Mouse (Mus musculus) gastrocnemius, postnatal 14 days (tissue): ENCODE measurements around the gene Abracl. TPM values are rescaled to one million over a fixed set of nuclear protein-coding genes. Genes with fewer than 3 reads are reported as not detected.

Experiments used
- total RNA-seq, 2 experiments: library from RNA; stranded (reverse); gene quantifications; 2 replicates each; pipeline ENCODE4 v1.2.3; 2021

The Abracl gene
- total RNA-seq, 2 experiments from 2014 or later, result 10.7 to 11.5 TPM

Other genes starting within 250 kb of the Abracl start
- 100 to 1,000 TPM; 109 to 140 TPM for gene Txlnb, start 227.1 kb downstream of the Abracl start, total RNA-seq
- gene Heca, start 75.2 kb downstream of the Abracl start, total RNA-seq, result 10 to 100 TPM; 13.6 to 13.8 TPM
- gene Reps1, start 32.6 kb upstream of the Abracl start, total RNA-seq, result 10 to 100 TPM; 23.0 to 29.6 TPM
- under 1 TPM in 1 of 2 experiments, not detected in 1; 0.23 TPM for gene Ect2l, start 187.6 kb upstream of the Abracl start, total RNA-seq
- gene Ccdc28a, start 211.7 kb upstream of the Abracl start, total RNA-seq, result 1 to 10 TPM; 4.5 to 7.0 TPM